Mouse (Mus musculus) ES-E14 (cell line): ENCODE measurements at regions not wholly inside any gene's neighbourhood (a gene's known extent, or its start where the extent isn't known, plus 50 kb on each side); places are given as distances from the start of the nearest gene placed in this dataset.
"Not testable (repeated sequence)": the region's sequence is repeated elsewhere in the genome, so short reads cannot be mapped to it uniquely, and the experiment has no call there.

Source experiments
- DNase-seq: peaks from one replicate; pipeline ENCODE4 v3.0.0-alpha.2; 2013; ENCODE audit warnings: low read depth, low spot score
- H3K27ac ChIP-seq: 2 replicates; pipeline ENCODE4 v1.5.1; 2012; ENCODE audit warnings: low read depth, mild to moderate bottlenecking, low read length, moderate library complexity, mixed read lengths; ENCODE audit not compliant: poor library complexity, insufficient read depth, severe bottlenecking
- H3K36me3 ChIP-seq: 2 replicates; pipeline ENCODE4 v1.6.1; 2012; ENCODE audit warnings: mild to moderate bottlenecking, low read length, moderate library complexity, mixed read lengths; ENCODE audit not compliant: control insufficient read depth, poor library complexity, insufficient read depth, severe bottlenecking
- H3K4me1 ChIP-seq, 2 experiments: fragments of 150-350 bp in 1 of 2; sonication (generic) in 1 of 2; 2 replicates each; pipeline ENCODE4 v1.6.1; 2012; ENCODE audit warnings: low read length in 2 of 2, mild to moderate bottlenecking in 1 of 2, mixed read lengths in 1 of 2; ENCODE audit not compliant: control insufficient read depth in 2 of 2, insufficient read depth in 2 of 2, poor library complexity in 1 of 2
- H3K4me3 ChIP-seq, 2 experiments: fragments of 150-350 bp in 1 of 2; sonication (generic) in 1 of 2; 2 replicates each; pipeline ENCODE4 v1.5.1; 2012; ENCODE audit warnings: low read length in 2 of 2, low read depth in 1 of 2, mild to moderate bottlenecking in 1 of 2, mixed read lengths in 1 of 2; ENCODE audit not compliant: insufficient read depth in 1 of 2, poor library complexity in 1 of 2, severe bottlenecking in 1 of 2
- H3K9ac ChIP-seq: 2 replicates; pipeline ENCODE4 v1.6.1; 2012; ENCODE audit warnings: low read depth, mild to moderate bottlenecking, low read length, mixed read lengths; ENCODE audit not compliant: poor library complexity, insufficient read depth, severe bottlenecking
- H3K9me3 ChIP-seq: fragments of 150-350 bp; sonication (generic); 2 replicates; pipeline ENCODE4 v1.6.1; 2012; ENCODE audit warnings: low read depth, mild to moderate bottlenecking, low read length; ENCODE audit not compliant: control insufficient read depth, insufficient read depth
- CHD2 ChIP-seq: IDR thresholded peaks from 2 replicates; pipeline ENCODE4 v1.6.1; 2014; ENCODE audit warnings: mild to moderate bottlenecking, low read depth, low read length, inconsistent platforms
- HCFC1 ChIP-seq: IDR thresholded peaks from 2 replicates; pipeline ENCODE4 v1.6.1; 2012; ENCODE audit warnings: low read length, inconsistent platforms, borderline replicate concordance; ENCODE audit not compliant: insufficient read depth
- MAFK ChIP-seq: IDR thresholded peaks from 2 replicates; pipeline ENCODE4 v1.6.1; 2014; ENCODE audit warnings: mild to moderate bottlenecking, low read depth, low read length, inconsistent platforms; ENCODE audit not compliant: insufficient read depth
- ZC3H11A ChIP-seq: IDR thresholded peaks from 2 replicates; pipeline ENCODE4 v1.6.1; 2012; ENCODE audit warnings: low read depth, mild to moderate bottlenecking, inconsistent platforms, low read length, borderline replicate concordance
- ZNF384 ChIP-seq: IDR thresholded peaks from 2 replicates; pipeline ENCODE4 v1.6.1; 2012; ENCODE audit warnings: low read depth, low read length, inconsistent platforms
- in situ Hi-C, 2 experiments: fragments of 600-800 bp; cut with MboI; formaldehyde crosslinking; loops; one replicate each; pipeline ENCODE4 v1.15.1; 2025; ENCODE audit warnings: low sequenced_read_pairs in 2 of 2, inconsistent platforms in 1 of 2; ENCODE audit not compliant: unreplicated experiment in 2 of 2

DNA sequence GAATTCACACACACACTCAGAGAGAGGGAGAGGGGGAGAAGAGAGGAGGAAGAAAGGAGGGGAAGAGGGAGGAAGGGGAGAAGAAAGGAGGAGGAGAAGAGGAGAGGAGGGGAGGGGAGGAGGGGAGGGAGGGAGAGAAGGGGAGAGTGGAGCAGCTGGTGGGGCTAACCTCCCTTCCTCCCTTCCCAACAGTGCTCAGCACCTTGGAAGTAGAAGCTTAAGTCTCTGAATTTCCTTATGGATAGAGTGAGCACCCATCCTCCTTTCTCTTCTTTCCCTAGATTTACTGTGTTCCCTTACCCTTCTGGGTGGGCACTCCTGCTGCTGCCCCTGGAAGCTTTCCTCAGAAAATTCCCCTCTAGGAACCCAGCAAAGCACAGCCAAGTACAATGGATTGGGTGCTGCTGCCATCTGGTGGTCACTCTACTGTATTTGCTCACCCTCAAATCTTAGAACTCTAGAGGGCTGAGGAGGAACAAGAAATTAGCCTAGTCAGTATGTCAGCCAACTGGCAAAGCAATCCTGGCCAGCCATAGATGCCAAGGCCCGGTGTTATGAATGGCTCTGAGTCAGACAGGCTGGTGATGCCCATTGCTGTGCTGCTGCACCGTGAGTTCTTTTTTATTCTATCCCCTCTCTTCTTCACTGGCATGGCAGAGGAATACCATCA is 119.9 kb downstream of the Zxdb start:
- in situ Hi-C loops, H3K9ac ChIP-seq, H3K27ac ChIP-seq, DNase-seq, H3K9me3 ChIP-seq, H3K36me3 ChIP-seq, H3K4me3 ChIP-seq, H3K4me1 ChIP-seq: not testable (repeated sequence)

- H3K4me1 ChIP-seq, H3K36me3 ChIP-seq, H3K27ac ChIP-seq, in situ Hi-C loops, H3K9ac ChIP-seq, H3K4me3 ChIP-seq, DNase-seq, H3K9me3 ChIP-seq: not testable (repeated sequence)
Observed at GRCm38 (mm10) chrX:94849549-94849948, 125.2 kb downstream of the Zxdb start.

DNA sequence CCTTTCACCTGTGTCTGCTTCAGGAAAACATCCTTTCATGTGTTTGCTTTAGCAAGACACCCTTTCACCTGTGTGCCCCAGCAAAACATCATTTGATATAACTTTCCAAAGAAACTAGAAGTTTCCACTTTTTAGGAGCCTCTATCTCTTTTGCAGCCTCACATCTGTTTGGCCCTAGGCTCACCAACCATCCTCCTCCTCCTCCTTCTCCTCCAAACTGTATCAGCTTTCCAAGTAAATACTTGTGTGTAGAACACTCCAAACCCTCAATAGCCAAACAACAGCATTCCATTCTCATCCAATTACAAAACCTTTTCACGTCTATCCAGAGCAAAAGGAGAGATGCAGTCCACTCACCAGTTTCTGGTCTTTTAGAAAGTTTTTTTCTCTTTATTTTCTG is 133.1 kb downstream of the Zxdb start:
- in situ Hi-C loops = no loop called here
- H3K27ac ChIP-seq = no peak overlapping the region
- no peak for TF ChIP-seq ZNF384
- no peak for TF ChIP-seq ZC3H11A
- no peak for TF ChIP-seq CHD2
- TF ChIP-seq MAFK = no peak
- no peak for TF ChIP-seq HCFC1

DNA sequence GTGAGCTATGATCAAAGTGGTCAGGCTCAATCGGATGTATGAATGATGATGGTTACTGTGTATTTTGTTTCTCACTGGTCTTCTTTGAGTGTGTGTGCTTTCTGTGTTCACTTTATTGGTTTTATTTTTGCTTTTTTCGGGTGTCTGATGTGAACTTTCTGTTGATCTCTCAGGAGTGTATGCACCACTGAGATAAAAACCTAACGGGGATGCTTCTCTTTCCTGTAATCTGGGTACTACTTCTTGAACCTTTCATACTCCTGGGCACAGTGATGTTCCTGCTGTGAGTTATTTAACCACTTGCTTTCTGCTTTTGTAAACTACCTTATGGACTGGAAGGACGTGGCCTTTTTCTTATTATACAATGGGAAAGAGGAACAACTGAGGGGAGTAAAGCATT is 133.6 kb downstream of the Zxdb start:
- no peak for DNase-seq
- no peak for TF ChIP-seq HCFC1
- TF ChIP-seq MAFK = no peak
- TF ChIP-seq ZC3H11A = no peak
- no peak for TF ChIP-seq CHD2
- no peak for TF ChIP-seq ZNF384
- no peaks in the 10 kb centered on the region for H3K4me1 ChIP-seq
- no peak overlapping the region for H3K4me3 ChIP-seq
- H3K36me3 ChIP-seq = no peaks in the 10 kb centered on the region
- H3K9me3 ChIP-seq = no peaks in the 10 kb centered on the region
- in situ Hi-C loops = no loop called here
- H3K9ac ChIP-seq = no peak overlapping the region
- no peak overlapping the region for H3K27ac ChIP-seq

More for the DNA sequence above, 133.1 kb downstream of the Zxdb start:
- Histone ChIP-seq H3K9me3 (no peaks in the 10 kb centered on the region), H3K36me3 (no peaks in the 10 kb centered on the region), H3K9ac (no peak overlapping the region), H3K4me1 (no peaks in the 10 kb centered on the region), H3K4me3 (no peak overlapping the region)
- DNase-seq = no peak

- H3K4me3 ChIP-seq = no peak overlapping the region
- H3K27ac ChIP-seq = no peak overlapping the region
- no peak for DNase-seq
- H3K9me3 ChIP-seq = no peaks in the 10 kb centered on the region
- in situ Hi-C loops = no loop called here
- no peaks in the 10 kb centered on the region for H3K4me1 ChIP-seq
- H3K36me3 ChIP-seq = no peaks in the 10 kb centered on the region
- H3K9ac ChIP-seq = no peak overlapping the region
- TF ChIP-seq HCFC1 = no peak
- no peak for TF ChIP-seq MAFK
- TF ChIP-seq CHD2 = no peak
- no peak for TF ChIP-seq ZC3H11A
- no peak for TF ChIP-seq ZNF384
Observed at GRCm38 (mm10) chrX:94863123-94863522, 138.8 kb downstream of the Zxdb start.
